Mouse (Mus musculus) spleen, adult 12 weeks (tissue): ENCODE measurements around the gene Krt76.

Experiments used
- DNase-seq: peaks from one replicate; pipeline ENCODE4 v3.0.0; 2022; ENCODE audit warnings: low spot score

Gene Krt76

DNA sequence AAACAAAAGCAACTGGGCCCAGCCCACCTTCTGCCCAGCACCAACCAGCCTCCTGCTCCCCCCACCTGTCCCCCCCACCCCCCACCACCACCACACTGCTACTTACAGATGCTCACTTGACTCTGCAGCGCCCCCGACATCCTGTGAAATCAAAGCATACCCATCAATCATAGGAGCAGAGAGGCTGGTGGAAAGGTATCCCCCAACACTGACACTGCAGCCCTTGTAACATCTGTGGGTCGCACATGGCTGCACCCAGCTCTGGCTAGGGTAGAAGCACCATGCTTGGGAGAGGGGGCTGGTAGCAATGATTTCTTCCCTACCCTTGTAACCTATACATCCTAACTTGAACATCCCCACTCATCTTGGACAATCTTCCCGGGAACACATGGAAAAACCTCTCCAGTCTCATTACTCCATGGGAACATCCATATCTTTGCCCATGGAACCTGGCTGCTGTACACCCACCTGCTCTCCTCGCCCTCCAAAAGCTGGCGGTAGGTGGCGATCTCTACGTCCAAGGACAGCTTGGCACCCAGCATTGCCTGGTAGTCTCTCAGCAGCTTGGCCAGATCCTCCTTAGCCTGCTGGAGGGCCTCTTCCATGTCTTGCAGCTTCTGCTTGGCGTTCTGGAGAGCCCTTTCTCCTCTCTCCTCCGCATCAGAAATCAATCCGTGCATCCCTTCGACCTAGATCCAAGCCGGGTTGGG is 32.1 kb downstream of the Krt76 start:
- no peak for DNase-seq

DNA sequence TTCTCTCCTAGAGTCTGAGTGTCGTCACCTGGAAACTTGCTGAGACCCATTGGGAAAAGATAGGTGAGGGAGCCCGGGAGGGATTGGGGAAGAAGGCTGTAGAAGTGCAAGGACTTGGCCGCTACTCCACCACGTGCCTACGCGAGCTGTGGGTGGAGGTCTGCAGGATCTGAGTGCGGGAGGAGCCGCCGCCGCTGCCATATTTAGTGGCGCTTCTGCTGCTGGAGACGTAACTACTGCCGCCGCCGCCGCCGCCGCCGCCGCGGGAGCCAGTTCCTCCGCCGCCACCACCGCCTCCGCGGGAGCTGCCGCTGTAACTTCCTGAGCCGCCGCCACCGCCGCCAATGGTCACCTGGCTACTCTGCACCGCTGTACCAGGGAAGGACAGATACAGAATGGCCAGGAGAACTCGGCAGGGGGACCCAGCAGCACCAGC is 33.0 kb downstream of the Krt76 start:
- DNase-seq = no peak

DNA sequence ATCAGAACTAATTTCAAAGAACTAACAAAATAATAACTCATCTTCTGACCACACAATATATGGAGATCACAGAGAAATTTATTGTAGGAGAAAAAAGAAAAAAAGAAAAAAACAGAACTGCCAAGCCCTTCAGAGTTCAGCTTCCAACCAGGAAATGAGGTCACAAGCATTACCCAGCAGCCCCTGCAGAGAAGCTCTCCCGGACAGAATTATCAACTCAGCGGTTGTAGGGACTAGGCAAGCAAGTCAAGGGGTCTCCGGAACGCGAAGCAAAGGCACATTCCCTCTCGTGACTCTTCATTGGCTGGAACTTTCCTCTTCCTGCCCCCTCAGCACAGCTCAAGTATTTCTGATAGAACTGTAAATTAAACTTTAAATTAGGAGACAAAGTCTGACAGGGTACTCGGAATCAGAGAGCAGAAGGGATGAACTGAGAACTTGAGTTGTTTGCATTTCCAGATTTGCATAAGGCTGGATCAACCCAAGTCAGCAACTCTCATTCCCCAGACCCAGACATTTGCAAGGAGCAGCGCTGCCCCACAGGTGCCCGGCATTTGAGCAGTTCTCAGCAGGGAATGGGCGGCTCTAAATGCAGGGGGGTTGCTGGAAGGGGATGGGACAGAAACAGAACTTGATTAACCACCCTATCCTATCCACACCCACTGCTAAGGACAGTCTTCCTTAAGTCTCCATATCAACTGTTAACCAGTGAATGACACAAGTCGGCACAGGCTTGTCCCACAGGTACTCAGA is 33.9 kb downstream of the Krt76 start:
- no peak for DNase-seq

DNA sequence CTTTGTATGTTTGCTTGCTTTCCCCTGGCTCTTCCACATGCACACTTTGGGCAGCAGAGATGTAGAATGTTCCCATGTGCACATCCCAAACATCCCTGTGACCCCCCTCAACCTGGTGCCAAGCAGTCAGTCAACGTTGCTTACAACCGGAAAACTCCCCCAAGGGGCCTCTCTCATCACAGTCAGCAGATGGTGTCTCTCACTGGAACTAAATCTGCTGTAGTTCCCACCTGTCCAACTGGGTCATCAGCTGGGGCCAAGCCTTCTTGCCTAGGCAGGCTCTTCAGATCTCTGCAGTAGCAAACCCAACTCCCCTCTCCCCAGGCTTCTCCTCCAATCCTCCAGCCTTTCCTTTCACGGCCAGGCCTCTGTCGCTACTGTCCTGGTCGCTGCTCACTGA is 36.0 kb downstream of the Krt76 start:
- DNase-seq = no peak

- no peak for DNase-seq
Observed at GRCm38 (mm10) chr15:101855732-101856131, 37.0 kb downstream of the Krt76 start.

GRCm38 (mm10) chr15:101854294-101854693 is 38.4 kb downstream of the Krt76 start:
- DNase-seq = no peak

DNA sequence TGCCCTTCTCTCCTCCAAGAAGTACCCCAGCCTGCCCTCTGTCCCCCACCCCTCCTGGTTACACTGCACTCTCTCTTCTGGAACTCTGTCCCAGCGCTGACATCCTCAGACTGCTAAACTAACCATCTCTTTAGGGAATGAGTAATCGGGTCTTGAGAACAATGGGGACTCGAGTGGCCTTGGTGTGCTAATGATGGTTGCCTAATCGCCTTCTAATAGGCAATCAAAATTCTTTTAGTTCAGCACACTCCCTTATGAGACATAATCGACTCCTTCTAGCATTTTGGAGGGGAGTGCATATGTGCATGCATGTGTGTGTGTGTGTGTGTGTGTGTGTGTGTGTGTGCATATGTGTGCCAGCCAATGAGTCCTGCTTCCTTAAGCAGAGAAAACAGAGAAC is 40.1 kb downstream of the Krt76 start:
- no peak for DNase-seq

- no peak for DNase-seq
Observed at GRCm38 (mm10) chr15:101850694-101851093, 42.0 kb downstream of the Krt76 start, which contains the start of gene Krt1. Gene Krt1, minus strand, starts transcription at chr15:101850794.

DNA sequence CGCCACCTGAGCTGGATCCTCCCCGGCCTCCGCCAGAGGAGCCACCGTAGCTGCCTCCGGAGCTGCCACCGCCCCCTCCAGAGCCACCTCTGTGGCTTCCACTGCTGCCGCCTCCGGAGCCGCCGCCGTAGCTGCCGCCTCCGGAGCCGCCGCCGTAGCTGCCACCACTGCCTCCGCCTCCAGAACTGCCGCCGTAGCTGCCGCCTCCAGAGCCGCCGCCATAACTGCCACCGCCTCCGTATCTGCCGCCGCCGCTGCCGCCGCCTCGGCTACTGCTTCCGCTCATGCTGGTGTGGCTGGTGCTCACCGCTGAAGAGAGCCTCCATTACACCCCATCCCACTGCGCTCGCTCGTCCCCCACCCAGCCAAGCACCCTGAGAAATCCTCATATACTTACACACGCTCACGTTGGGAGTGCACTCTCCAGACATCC is 46.7 kb downstream of the Krt76 start:
- DNase-seq = no peak

- no peak for DNase-seq
Observed at GRCm38 (mm10) chr15:101843192-101843591, 49.5 kb downstream of the Krt76 start.

DNA sequence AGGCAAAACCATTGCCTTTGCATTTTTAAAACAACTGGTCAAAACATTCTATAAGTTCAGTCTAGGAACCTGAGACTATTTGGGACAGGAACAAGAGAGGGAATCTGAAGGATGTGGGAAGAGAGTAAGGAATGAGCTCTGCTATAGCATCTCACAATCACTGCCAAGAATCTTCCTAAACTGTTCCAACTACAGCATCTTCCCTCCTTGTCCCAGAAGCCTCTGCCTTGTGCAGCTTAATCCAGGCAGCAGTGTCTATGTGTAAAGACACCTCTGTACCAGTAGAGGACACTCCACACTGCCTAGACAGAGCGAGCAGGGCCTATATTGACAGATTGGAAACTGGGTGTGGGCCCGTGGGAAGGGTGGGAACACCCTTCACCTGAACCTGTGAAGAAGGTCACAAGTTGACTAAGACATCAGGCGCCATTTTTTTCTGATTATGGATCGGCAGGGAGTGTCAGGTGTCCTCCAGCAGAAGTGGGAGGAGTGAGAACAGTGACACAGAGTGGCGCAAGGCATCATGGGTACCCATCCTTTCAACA is 57.9 kb downstream of the Krt76 start:
- no peak for DNase-seq
